Mouse (Mus musculus) adrenal gland, adult (tissue): ENCODE measurements around the gene Pip4k2a.
"Not testable (repeated sequence)": the region's sequence is repeated elsewhere in the genome, so short reads cannot be mapped to it uniquely, and the experiment has no call there.

Source experiments
- DNase-seq, 2 experiments: peaks; one replicate each; pipeline ENCODE4 v3.0.0; 2022 to 2023; ENCODE audit warnings: low spot score in 1 of 2; ENCODE audit not compliant: inconsistent age in 2 of 2

The Pip4k2a gene

DNA sequence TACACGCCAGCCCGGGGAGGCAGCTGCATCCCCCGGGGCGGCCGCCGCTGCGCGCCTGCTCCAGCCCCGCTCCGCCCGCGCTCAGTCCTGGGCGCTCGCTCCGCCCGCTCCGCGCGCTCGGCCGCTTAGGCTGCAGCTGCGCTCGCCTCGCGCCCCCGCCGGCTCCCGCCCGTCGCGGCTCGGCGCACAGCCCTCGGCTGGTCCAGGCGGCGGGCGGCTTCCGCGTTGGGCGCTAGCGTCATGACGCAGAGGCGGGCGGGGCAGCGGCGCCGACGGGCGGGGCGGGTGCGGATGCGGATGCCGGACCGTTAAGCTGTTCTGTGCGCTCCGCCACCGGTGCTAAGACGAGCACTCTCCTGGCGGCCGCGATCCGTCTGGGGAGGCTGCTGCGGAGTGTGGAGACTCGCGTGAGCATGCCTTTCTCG, at the start of gene Pip4k2a, which contains the start of gene 4930426L09Rik:
Gene Pip4k2a (minus strand): TSS at position 73 of the 425 bp plus-strand sequence.
Gene 4930426L09Rik (plus strand): TSS at position 290 of the 425 bp plus-strand sequence.
- peak; percentile 96 to 98 for DNase-seq

- no peak for DNase-seq
These were observed 40.1 kb upstream of the Pip4k2a start for GRCm38 (mm10) chr2:19037907-19038570.

- no peak for DNase-seq
These were observed 39.5 kb upstream of the Pip4k2a start for GRCm38 (mm10) chr2:19037430-19037829.

GRCm38 (mm10) chr2:19024807-19025206, 26.9 kb upstream of the Pip4k2a start:
- no peak for DNase-seq

GRCm38 (mm10) chr2:19018034-19018433, 20.1 kb upstream of the Pip4k2a start:
- no peak for DNase-seq

DNA sequence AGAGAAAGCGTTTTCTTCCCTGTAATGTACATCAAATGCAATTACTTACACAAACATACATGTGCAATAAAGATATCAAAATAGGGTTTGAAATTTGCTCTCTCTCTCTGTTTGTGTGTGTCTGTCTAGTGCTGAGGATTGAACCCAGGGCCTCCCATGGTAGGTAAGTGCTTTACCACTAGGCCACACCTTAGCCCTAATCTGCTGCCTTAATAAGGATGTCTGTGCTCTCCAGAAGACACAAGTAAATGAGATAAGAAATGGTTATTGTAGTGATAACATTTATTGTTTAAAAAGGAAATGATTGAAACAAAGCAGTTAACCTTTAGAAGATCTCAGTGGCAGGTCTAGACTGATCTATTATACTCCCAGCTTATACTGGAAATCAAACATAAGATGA, 18.9 kb upstream of the Pip4k2a start:
- no peak for DNase-seq

- no peak for DNase-seq
These were observed 18.4 kb upstream of the Pip4k2a start for GRCm38 (mm10) chr2:19016348-19016747.

DNA sequence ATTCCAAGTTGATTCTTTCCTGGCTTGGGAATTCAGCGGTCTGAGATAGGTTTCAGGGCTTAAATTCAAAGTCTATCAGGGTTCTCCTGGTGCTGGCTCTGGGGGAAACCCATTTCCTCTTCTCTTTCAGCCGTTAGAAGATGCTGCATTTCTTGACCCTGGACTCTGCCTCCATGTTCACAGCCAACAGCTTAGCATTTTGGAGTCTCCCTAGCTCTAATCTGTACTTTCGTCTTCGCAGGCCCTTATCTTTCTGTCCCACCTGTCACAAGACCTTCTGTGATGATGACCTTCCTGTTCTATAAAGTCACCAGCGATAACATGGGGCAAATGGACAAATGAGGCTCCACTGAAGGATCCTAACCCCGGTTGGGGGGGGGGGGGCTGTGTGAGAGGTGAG, 13.5 kb upstream of the Pip4k2a start:
- DNase-seq, result no peak

DNA sequence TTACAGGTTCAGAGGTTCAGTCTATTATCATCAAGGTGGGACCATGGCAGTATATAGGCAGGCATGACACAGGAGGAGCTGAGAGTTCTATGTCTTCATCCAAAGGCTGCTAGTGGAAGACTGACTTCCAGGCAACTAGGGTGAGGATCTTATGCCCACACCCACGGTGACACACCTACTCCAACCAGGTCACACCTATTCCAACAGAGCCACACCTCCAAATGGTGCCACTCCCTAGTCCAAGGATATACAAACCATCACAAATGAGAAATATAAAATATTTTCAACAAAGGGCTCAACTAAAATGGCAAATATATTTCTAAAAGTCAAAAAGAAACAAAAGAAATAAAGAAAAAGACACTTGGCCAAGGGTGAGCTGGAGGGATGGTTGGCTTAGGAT, 12.6 kb upstream of the Pip4k2a start:
- DNase-seq, result not testable (repeated sequence)

DNA sequence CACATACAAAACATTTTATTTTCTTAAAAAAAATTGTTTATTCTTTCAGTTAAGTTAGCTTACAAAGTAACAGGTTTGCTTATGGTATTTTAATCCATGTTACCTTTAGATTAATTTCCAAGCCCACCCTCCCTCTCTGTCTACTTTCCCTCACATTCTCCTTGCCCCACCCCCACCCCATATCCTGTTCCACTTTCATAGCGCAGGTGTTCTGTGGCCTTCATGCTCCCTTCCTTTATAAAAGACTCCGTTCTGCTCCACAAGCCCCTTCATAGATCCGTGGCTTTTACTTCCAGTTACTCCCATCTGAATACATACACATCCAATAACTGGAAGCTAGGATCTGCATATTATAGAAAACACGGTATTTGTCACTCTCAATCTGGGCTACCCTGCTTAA, 9.7 kb upstream of the Pip4k2a start:
- no peak for DNase-seq

GRCm38 (mm10) chr2:19006124-19006523, 8.2 kb upstream of the Pip4k2a start:
- no peak for DNase-seq

GRCm38 (mm10) chr2:19004801-19005200, 6.9 kb upstream of the Pip4k2a start:
- peak; percentile 26 to 44 for DNase-seq

- DNase-seq, result no peak
These were observed 1.5 kb upstream of the Pip4k2a start for GRCm38 (mm10) chr2:18999395-18999794.

GRCm38 (mm10) chr2:18997387-18997971, 447 bp downstream of the Pip4k2a start:
- peak in 1 of 2 experiments; percentile 88 for DNase-seq

DNA sequence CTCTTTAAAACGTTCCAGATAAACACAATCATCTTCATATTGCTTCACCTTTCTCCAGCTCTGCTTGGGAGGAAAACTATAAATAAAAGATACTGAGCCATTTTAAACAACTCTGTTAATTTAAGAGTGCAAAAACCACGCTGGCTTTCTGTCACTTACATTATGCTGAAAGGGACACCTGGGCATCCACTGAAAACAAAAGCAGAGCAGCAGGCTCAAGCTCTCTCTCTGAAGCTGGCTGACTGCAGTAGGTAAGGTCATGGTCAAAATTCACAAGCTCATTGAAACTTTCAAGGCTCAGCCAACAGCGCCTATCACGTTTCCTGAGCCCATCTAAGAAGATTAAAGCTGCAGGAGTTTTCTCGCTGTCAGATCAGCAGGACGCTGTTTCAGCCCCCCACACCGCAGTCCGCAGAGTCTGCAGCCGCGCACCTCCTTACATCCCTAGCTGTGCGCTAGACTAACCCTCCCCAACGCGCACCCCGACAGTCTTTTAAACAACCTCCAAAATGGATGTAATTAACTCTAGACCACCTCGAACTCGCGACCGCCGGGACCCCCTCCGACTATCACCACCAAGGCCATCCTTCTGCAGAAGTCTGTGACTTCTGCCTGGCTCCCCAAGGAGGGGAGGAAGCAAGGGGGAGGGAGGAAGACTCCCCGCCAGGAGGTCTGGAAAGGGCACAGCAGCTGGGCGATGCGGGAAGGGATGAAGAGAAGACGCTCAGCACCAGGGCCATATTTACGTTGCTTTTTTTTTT, 1.3 kb downstream of the Pip4k2a start:
- DNase-seq, result peak; percentile 52 to 85

GRCm38 (mm10) chr2:18992512-18993510, 5.1 kb downstream of the Pip4k2a start:
- peak; percentile 61 to 86 for DNase-seq

DNA sequence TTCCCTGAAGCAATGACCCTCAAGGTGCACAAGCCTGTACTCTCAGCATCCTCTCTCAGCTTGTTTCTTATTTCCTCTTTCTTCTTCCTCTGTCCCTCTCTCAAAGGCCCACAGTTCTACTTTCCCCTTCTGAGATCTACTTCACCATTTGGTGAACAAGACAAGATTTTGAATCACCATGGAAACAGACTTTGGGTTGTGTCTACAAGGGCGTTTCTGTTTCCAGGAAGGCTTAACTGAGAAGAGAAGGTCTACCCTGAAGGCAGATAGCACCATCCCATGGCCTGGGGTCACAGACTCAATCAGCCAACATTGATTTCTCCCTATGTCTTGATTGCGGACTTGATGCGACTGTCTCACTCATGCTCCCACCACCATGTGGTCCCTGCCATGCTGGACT, 9.0 kb downstream of the Pip4k2a start:
- DNase-seq, result no peak

DNA sequence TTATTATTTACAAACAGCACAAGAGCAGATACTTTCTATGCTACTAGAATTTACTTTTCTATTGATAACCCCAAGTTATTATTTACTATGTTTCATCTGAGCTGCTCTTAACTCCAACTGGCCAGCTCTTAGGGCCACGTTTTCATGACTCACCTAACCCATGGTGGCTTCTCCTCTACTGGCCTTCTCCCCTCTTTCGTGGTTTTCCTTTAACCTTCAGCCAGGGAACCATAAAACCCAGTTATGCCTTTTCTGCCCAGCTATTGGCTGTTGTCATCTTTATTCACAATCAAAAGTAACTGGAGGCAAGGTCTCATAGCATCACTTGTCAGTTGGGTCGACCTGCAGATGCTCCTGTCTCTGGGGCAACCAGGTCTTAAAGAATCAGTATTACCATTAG, 12.4 kb downstream of the Pip4k2a start:
- DNase-seq, result no peak

DNA sequence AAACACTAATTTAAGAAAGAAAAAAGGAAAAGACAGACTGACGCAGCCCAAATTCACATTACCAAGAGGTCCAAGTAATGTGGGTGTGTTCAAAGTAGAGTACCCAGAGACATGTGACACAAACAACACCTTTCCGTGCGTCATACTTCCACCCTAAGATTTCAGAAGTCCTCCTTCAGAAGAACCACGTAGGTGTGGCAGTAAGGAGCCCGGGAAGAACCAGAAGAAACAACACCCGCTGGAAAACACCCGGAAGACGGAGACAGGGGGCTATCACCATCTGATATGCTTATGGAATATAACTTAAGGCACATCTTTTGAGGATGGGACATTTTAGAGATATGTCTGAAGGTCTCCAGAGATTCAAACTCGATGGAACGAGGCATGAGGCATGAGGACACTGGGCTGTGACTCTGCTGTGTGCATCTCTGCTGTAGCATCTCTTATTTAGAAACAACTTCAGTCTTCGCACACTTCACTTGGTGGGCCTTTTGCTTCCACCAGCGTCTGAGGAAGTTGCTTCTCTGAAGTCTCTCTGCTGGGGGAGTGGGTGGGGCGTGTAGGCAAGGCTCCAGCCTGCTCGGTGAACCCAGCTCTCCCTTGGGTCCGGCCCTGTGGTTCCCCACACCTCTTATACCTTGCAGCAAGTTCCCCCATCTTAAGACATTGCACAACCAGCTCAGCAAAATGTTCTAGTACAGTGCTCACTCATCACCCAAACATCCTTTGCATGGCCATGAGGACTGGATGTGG, 13.7 kb downstream of the Pip4k2a start:
- DNase-seq, result peak in 1 of 2 experiments; percentile 33

GRCm38 (mm10) chr2:18983546-18983945, 14.4 kb downstream of the Pip4k2a start:
- DNase-seq, result no peak
